Mouse (Mus musculus): Measurements from ENCODE around the gene Irx6.

Irx6 gene

GRCm38 (mm10) chr8:92674244-92675128 is at the start of gene Irx6:
TSS of gene Irx6 (plus strand) at chr8:92674288.
- peak; percentile 12 to 24 for DNase-seq

GRCm38 (mm10) chr8:92628711-92629650 is 45.1 kb upstream of the Irx6 start:
- DNase-seq: no peak

GRCm38 (mm10) chr8:92633199-92633598 is 40.9 kb upstream of the Irx6 start:
- no peak for DNase-seq

GRCm38 (mm10) chr8:92640820-92641219 is 33.3 kb upstream of the Irx6 start:
- no peak for DNase-seq

GRCm38 (mm10) chr8:92646637-92647036 is 27.5 kb upstream of the Irx6 start:
- DNase-seq: no peak

- no peak for DNase-seq
These were observed 9.9 kb upstream of the Irx6 start for GRCm38 (mm10) chr8:92664207-92664606.

GRCm38 (mm10) chr8:92670236-92670635 is 3.9 kb upstream of the Irx6 start:
- DNase-seq: no peak

- no peak for DNase-seq
These were observed 3.4 kb upstream of the Irx6 start for GRCm38 (mm10) chr8:92670656-92671195.

- DNase-seq: no peak
These were observed 2.2 kb upstream of the Irx6 start for GRCm38 (mm10) chr8:92671892-92672291.

GRCm38 (mm10) chr8:92673101-92673500 is 987 bp upstream of the Irx6 start:
- DNase-seq: no peak

GRCm38 (mm10) chr8:92673555-92674243 is 389 bp upstream of the Irx6 start:
- DNase-seq: peak; percentile 72 to 78

GRCm38 (mm10) chr8:92678407-92678806 is 4.3 kb downstream of the Irx6 start:
- DNase-seq: peak; percentile 27 to 53

- no peak for DNase-seq
These were observed 23.3 kb downstream of the Irx6 start for GRCm38 (mm10) chr8:92697361-92697760.

- DNase-seq: no peak
These were observed 24.3 kb downstream of the Irx6 start for GRCm38 (mm10) chr8:92698411-92698810.

GRCm38 (mm10) chr8:92699922-92700540 is 25.9 kb downstream of the Irx6 start:
- DNase-seq: no peak

- no peak for DNase-seq
These were observed 29.3 kb downstream of the Irx6 start for GRCm38 (mm10) chr8:92703375-92703774.

- no peak for DNase-seq
These were observed 32.2 kb downstream of the Irx6 start for GRCm38 (mm10) chr8:92706311-92706710.

GRCm38 (mm10) chr8:92713286-92713685 is 39.2 kb downstream of the Irx6 start:
- DNase-seq: no peak

- DNase-seq: no peak
These were observed 43.3 kb downstream of the Irx6 start for GRCm38 (mm10) chr8:92717418-92717817.

GRCm38 (mm10) chr8:92718057-92718456 is 44.0 kb downstream of the Irx6 start:
- DNase-seq: no peak

GRCm38 (mm10) chr8:92721266-92721935 is 47.3 kb downstream of the Irx6 start:
- DNase-seq: peak; percentile 73 to 82

- DNase-seq: no peak
These were observed 47.8 kb downstream of the Irx6 start for GRCm38 (mm10) chr8:92721936-92722321.
